Mouse (Mus musculus) lung, adult 18-20 months (tissue): ENCODE measurements around the gene Ppil1.

Experiments
- DNase-seq, 2 experiments: peaks; one replicate each; pipeline ENCODE4 v3.0.0; 2022; ENCODE audit warnings: mixed read lengths in 2 of 2

The Ppil1 gene

DNA sequence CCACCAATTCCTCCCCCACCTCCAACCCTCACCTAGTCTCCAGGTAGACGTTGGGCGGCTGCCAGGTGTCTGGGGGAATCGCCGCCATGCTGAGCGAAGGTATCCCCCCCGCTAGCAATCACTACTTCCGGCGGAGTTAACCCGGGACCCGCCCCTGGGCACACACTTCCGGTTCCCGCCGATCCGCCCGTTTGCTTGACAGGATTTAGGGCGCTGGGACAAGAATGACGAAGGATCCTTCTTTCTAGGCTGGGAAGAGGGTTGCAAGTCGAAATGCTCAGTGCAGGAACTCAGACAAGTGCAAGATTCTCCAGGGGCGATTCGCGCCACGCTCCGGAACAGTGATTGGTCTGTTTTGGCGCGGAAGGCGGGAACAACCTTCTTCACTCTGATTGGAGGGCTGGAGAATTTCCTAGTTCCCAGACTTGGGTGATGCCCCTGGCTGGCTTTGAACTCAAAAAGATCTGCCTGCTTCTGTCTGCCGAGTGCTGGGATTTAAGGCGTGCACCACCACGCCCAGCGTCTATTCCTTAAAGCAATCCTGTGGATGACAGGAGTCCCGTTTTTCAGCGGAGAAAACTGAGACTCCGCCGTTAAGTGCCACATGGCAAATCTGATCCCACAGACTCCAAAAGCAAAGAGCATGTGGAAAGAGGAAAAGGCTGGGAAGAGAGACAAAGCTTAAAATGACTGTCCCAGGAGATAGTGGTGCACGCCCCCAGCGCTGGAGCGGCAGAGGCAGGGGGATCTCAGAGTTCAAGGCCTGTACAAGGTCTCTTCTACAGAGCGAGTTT is at the start of gene Ppil1:
Gene Ppil1 (minus strand): TSS at position 347 of the 794 bp plus-strand sequence.
- DNase-seq = peak; percentile 80 to 83

- DNase-seq = no peak
Measured at GRCm38 (mm10) chr17:29313300-29313699, 49.3 kb upstream of the Ppil1 start.

DNA sequence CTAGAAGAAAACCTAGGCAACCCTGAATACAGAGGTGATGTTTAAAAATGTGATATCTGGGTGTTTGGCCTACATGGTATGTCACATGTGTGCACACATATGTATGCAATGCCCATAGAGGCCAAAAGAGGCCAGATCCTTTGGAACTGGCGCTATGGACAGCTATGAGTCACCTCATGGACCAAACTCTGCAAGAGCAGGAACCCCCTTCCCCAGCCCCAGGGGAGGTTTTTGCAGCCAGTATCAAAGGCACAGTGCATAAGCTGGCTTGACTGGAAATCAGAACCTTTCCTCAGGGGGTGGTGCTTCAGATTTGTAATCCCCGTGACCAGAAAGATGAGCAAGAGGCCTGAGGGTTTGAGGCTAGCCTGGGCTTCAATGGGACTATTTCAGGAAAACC is 48.1 kb upstream of the Ppil1 start:
- DNase-seq = no peak

- no peak for DNase-seq
Measured at GRCm38 (mm10) chr17:29311602-29312001, 47.6 kb upstream of the Ppil1 start.

- DNase-seq = no peak
Measured at GRCm38 (mm10) chr17:29310056-29310623, 46.2 kb upstream of the Ppil1 start.

DNA sequence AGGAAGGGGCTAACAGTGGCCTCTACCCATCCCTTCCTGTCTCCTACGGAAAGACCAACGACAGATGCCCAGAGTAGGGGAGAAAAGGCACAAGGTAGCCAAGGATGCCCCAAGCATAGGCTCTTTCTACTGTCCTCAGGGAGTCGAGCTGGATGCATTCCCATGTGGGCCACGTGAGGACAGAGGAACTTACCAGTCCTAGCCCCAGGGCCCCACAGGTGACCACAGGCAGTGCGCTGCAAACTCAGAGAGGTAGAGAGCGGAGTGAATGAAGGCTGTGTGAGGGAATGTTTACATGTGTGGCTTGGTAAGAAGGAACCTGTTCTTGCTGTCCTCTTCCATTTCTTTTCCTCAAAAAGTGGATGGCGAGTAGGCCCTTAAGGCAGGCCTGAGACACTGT is 41.9 kb upstream of the Ppil1 start:
- DNase-seq = no peak

DNA sequence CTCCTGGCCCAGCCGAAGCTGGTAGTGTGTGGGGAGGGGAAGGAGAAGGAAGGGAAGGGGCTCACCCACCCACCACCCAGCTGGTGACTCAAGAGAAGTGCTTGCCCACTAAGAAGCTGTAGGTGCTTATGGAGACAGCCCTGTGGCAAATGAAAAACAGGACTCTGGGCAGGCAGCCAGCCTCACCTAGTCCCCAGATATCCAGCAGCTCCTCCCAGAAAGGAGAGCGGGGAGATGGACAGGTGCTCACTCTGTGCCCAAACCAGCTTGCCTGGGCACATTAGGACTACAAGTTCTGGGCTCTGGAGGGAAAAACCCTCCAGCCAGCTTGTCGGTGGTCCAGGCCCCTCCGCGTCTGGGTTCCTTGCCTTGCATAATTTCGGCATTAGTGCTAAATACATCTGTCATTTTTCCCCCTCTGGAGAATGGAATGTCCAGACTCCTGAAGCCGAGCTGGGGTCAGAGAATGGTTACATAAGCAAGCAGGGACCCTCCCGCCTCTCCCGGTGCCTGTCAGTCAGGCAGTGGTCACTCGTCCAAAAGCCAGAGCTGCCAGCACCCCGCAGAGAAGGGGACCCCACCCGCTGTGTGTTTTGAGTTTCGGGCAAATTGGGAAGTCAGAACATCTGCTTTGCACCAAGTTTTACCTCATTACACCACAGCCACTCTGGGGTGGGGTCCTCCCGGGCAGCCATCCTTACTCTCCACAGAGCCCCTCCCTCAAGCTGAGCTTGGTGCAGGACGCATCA is 41.2 kb upstream of the Ppil1 start:
- peak; percentile 50 to 58 for DNase-seq

GRCm38 (mm10) chr17:29304376-29305057 is 40.5 kb upstream of the Ppil1 start:
- DNase-seq = peak; percentile 37 to 53

DNA sequence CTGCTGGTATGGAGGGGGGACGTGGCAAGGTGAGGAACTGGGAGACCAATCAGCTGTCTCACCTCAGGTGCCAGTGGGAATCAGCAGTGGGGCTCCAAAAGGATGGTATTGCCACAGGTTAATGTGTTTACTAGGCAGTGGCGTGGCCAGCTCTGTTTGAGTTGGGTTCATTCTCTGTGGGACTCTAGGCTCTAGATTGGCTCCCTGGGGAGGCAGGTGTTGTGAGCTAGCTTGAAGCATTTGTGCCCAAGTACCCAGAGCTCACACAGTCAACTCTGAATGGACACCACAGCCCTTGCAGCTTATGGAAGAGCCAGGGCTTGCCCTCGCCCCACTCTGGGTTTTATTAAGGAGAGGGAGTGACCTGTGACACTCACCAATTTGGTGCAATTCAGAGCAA is 39.9 kb upstream of the Ppil1 start:
- no peak for DNase-seq

GRCm38 (mm10) chr17:29303087-29303486 is 39.1 kb upstream of the Ppil1 start:
- no peak for DNase-seq

- no peak for DNase-seq
Measured at GRCm38 (mm10) chr17:29302149-29302548, 38.2 kb upstream of the Ppil1 start.

DNA sequence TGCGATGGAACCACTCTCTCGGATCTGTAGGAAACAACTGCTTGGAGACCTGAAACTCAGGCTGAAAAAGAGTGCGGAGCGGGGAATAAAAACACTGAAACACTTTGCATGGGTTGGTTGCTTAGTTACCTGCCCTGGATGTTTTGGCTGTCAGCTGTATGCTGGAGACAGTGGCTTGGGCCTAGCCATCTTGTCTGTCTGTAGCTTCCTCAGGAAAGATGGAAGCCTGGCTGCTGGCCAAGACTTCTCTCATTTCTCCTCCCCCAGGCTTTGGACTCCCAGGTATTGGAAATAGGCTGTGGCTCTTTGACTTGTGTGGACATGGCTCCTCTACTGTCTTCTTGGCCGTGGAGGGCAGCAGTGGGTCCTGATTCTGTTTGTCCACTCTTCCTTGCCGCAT is 37.4 kb upstream of the Ppil1 start:
- DNase-seq = no peak

DNA sequence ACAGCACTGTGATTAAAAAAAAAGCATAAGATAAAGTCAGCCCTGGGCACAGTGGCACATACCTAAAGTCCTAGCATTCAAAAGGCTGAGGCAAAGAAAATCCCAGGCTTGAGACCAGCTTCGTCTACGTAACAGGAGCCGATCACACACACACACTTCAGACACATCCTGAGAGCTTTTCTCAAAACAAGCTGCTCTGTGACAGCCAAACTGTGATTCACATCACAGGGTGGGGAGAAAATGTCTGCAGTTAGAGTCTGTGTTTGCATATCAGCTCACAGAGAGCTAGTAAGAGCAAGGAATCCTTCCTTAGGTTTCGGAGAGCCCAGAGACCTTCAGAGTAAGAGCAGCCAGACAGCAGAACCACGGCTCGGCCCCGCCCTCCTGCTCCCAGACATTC is 36.9 kb upstream of the Ppil1 start:
- no peak for DNase-seq

DNA sequence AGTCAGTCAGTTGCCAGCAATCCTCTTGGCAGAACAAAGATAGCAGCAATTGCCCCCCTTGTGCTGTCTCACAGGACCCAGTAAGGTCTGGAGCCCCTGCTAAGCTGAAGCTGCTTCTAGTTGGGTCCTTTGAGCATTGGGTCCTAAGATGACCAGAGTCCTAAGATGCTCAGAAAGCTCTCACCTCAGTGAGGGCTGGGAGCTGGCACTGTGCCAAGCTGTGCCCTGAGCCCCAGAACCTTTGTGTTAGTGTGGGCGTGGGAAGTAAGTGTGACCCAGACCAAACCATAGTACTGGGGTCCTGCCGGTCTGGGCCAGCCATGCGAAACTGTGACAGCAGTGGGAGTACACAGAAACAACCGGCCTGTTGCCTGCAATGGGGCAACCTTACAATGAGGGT is 35.3 kb upstream of the Ppil1 start:
- DNase-seq = no peak

- DNase-seq = no peak
Measured at GRCm38 (mm10) chr17:29297813-29298212, 33.8 kb upstream of the Ppil1 start.

DNA sequence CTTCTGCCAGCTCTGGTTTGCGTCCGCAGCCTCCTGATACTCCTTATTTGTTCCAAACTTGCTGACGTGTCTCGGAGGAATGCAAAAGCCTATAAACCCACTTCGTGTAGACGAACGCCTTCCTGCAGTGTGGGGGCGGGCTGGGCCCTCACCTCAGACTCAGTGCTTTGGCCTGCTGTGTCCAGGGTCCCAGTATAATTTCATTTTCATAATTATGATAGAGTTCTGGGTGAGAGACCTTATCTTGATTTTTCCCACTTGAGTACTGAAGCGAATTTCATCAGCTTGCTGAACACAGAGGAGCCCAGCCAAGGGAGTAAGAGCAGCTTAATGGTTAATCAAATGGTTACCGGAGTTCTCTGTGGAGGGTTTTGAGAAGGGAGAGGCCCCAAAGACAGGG is 33.3 kb upstream of the Ppil1 start:
- DNase-seq = no peak

- DNase-seq = no peak
Measured at GRCm38 (mm10) chr17:29295835-29296234, 31.8 kb upstream of the Ppil1 start.

GRCm38 (mm10) chr17:29293807-29294605 is 30.0 kb upstream of the Ppil1 start:
- DNase-seq = peak in 1 of 2 experiments; percentile 42

DNA sequence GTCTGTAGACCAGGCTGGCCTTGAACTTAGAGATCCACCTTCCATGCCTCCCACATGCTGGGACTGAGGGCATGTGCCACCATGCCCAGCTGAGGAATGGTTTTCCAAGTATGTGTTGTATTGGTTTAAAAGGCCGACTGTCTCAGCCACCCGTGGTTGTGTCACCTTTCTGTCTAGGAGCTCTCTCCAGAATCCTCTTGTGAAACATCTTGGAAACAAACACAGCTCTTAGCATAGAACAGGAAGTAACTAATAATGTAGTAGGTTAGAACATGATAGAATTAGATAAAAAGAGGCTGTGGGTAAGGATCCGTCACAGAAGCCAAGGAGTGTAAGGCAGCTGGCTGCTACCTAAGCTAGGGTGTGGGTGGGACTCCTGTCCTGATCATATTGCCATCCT is 29.0 kb upstream of the Ppil1 start:
- no peak for DNase-seq

- DNase-seq = no peak
Measured at GRCm38 (mm10) chr17:29291793-29292192, 27.8 kb upstream of the Ppil1 start.

DNA sequence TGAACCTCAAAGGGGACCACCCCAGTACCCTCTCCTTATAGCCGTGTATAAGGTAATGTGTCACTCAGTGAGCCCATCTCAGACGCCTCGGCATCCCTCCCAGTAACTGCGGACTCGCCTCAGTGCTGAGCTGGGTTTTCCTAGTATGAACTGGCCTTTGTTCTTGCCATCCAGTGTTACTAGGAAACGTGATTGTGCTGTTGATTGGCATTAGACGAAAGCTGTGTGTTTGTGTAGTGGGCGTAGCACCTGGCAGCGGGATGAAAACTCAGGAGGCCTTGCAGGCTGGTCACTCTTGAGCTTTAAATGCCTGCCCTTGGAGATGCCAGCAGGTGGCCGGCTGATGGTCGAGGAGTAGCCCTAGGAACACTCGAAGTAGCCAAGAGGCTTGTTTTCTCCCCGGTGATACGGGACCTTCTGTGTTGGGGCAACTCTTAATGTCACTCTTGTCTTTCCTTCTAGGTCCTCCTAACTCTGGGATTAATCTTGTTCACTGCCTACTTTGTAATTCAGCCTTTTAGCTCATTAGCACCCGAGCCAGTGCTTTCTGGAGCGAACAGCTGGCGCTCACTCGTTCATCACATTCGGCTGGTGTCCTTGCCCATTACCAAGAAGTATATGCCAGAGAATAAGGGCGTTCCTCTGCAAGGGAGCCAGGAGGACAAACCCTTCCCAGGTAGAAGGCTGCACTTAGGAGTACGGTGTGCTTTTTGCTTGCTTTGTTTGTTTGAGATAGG is 18.4 kb upstream of the Ppil1 start:
- DNase-seq = peak; percentile 54 to 73

DNA sequence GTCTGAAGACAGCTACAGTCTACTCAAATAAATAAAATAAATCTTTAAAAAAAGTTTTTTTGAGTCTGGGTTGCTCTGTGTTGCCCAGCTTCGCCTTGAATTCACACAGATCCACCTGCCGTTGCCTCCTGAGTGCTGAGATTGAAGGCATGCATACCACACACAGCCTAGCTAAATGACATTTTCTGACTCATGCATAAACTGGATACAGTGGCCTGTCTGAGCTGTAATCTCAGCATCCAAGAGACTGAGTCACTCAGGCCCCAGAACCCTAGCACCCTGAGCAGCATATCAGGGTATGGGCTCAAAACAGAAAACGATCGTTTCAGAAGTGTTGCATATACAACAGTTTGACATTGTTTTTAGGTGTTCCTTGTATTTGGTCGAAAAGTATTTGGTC is 17.6 kb upstream of the Ppil1 start:
- no peak for DNase-seq
